Mouse (Mus musculus) urinary bladder, postnatal 10 days (tissue): ENCODE data around the gene Ccdc9.
A peak's percentile ranks its signal among the peaks of the same experiment; 100 is the strongest.
"Not testable (repeated sequence)": the region's sequence is repeated elsewhere in the genome, so short reads cannot be mapped to it uniquely, and the experiment has no call there.

Experiments used
- DNase-seq: peaks from one replicate; pipeline ENCODE4 v3.0.0; 2022; ENCODE audit warnings: low spot score

The Ccdc9 gene

DNA sequence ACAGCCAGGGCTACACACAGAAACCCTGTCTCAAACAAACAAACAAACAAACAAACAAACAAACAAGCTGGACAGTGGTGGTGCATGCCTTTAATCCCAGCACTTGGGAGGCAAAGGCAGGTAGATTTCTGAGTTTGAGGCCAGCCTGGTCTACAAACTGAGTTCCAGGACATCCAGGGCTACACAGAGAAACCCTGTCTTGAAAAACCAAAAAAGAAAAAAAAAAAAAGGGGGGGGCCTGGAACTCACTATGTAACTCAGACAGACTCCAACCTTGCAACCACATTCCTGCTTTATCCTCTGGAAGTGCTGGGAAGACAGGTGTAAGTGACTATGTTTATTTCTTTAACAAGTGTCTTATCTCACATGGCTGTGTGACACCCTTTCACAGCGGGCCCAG, 21.5 kb upstream of the Ccdc9 start, which contains the start of gene Bbc3:
TSS of gene Bbc3 (plus strand) at position 301 of the 400 bp plus-strand sequence.
- not testable (repeated sequence) for DNase-seq

- not testable (repeated sequence) for DNase-seq
Measured at GRCm38 (mm10) chr7:16307141-16307540, 20.5 kb upstream of the Ccdc9 start.

DNA sequence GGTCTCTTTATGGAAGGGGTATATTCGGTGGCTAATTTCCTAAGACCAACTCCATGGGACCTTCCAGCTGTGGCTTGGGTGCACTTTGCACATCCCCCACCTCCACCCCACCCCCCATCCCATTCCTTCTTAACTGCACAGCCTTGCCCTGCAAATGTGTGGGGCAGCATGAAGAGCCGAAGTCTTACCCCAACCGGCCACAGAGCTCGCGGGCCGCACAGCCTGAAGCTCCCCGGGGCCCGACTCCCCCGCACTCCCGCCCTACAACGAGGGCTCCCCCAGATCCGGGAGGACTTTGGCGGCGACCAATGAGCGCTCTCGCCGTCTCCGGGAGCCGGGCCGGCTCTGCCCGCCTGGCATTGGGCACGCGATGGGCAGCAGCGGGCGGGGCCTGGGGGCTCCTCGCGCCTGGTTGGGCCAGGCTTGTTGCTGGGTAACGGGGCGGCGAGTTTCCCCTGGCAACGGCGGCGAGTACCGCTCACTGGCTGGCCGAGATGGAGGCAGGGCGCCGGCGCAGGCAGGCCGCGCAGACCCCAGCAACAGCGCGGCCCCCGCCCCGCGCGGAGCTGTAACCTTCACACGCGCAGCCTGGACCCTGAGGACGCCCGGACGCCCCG, 12.9 kb upstream of the Ccdc9 start:
- no peak for DNase-seq

DNA sequence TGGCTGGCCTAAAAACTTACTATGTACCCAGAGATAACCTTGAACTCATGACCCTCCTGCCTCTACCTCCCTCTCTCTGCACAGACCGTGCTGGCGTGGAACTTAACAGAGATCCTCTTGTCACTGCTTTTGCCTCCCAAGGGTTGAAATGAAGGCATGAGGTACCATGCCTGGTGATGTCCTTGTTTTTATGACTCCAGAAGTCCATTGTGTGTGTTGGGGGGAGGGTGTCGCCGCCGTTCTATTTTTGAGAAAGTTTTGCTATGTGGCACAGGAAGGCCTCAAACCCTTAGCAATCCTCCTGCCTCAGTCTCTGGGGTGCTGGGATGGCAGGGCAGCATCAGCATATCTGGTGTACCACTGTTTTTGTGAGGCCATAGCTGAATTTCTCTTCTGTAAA, 12.3 kb upstream of the Ccdc9 start:
- no peak for DNase-seq

DNA sequence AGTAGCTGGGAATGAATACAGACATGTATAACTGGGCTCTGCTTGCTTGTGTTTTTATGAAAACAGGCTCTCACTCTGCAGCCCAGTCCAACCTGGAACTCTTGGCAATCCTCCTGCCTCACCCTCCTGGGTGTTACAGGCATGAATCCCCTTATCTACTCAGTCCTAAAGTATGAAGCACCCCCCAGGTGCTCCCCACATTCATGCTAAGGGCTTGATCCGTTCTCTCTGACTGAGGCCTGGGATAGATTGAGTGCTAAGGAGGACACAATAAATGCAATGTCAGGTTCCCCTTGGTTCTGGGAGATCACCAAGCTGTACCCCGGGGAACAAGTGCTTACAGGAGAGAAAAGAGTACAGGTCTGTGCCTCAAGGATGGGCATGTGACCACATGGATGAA, 11.0 kb upstream of the Ccdc9 start:
- no peak for DNase-seq

GRCm38 (mm10) chr7:16296766-16297390, 10.3 kb upstream of the Ccdc9 start:
- DNase-seq: no peak

- no peak for DNase-seq
Measured at GRCm38 (mm10) chr7:16296146-16296545, 9.6 kb upstream of the Ccdc9 start.

DNA sequence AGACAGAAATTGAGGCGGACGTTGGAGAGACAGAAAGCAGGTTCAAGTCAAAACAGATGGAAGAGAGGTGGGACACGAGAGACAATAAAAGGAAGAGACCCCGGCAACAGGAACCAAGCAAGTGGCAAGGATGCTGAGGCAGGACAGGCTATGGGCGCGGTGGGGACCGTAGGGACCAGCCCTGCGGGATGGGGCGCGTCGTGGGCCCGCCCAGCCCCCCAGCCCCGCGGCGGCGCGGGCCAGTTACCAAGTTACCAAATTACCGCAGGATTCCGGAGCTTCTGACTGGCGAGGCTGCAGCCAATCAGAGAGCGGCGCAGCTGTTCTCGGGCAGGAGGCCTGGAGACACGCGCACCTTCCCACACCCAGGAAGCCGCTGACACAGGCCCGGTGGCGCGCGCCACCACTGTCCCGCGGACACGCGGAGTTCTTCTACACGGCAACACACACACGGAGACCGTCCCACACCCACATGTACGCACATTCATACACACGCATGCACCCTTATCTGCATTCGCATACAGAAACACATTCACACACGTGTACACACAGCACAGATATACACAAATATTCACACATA, 8.8 kb upstream of the Ccdc9 start:
- DNase-seq: no peak

- DNase-seq: peak; percentile 88
Measured at GRCm38 (mm10) chr7:16294837-16295236, 8.2 kb upstream of the Ccdc9 start.

DNA sequence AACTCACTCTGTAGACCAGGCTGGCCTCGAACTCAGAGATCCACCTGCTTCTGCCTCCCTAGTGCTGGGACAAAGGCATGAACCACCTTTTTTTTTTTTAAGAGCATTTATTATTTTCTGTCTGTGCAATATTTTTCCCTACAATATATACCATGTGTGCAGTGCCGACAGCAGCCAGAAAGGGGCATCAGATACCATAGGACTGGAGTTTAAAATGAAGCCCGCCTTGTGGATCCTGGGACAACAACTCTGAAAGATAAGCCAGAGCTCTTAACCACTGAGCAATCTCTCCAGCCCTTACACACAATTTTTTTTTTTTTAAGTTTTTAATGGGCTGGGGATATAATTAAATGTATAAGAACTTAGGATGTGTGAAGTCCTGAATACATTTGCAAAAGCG, 7.8 kb upstream of the Ccdc9 start:
- DNase-seq: no peak

GRCm38 (mm10) chr7:16287791-16288190, 1.2 kb upstream of the Ccdc9 start:
- DNase-seq: no peak

- no peak for DNase-seq
Measured at GRCm38 (mm10) chr7:16287016-16287415, 421 bp upstream of the Ccdc9 start.

- DNase-seq: no peak
Measured at GRCm38 (mm10) chr7:16285450-16286025, 1.1 kb downstream of the Ccdc9 start.

- DNase-seq: no peak
Measured at GRCm38 (mm10) chr7:16284904-16285303, 1.7 kb downstream of the Ccdc9 start.

DNA sequence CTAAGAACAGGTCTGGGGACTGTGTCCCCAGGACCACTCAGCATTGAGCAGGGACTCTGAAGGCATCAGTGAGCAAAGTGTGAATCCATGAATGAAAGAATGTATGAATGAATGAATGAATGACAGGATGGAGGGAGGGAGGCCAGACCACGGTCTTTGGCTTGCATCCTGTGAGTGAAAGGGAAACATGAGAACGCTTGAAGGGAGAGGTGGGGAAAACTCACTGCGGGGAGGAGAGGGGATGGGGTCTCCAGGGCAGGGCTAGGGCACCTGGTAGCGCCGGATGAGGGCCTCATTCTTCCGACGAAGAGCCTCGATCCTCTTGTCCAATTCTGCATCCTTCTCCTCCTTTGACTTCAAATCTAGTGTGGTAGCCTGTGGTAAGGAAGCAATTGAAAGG, 2.6 kb downstream of the Ccdc9 start:
- no peak for DNase-seq

DNA sequence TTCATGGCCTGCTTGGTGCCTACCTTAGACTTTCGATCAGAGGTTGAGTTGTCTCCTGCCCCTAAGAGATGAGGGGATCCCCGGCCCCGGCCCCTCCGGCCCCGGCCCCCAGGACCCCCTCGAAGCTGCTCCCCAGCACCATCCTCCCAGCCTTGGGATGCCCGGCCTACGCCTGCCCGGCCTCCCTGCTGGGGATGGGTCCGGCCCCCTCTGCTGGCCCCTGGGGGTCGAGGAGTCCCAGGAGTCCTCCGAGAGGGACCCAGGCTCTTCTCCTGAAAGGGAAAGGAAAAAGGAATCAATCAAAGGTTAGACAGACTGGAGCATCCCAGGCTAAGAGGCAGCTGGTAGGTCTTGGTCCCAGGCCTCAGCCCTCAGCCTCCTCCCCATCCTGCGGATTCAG, 4.3 kb downstream of the Ccdc9 start:
- no peak for DNase-seq

GRCm38 (mm10) chr7:16280721-16281120, 5.9 kb downstream of the Ccdc9 start:
- no peak for DNase-seq

DNA sequence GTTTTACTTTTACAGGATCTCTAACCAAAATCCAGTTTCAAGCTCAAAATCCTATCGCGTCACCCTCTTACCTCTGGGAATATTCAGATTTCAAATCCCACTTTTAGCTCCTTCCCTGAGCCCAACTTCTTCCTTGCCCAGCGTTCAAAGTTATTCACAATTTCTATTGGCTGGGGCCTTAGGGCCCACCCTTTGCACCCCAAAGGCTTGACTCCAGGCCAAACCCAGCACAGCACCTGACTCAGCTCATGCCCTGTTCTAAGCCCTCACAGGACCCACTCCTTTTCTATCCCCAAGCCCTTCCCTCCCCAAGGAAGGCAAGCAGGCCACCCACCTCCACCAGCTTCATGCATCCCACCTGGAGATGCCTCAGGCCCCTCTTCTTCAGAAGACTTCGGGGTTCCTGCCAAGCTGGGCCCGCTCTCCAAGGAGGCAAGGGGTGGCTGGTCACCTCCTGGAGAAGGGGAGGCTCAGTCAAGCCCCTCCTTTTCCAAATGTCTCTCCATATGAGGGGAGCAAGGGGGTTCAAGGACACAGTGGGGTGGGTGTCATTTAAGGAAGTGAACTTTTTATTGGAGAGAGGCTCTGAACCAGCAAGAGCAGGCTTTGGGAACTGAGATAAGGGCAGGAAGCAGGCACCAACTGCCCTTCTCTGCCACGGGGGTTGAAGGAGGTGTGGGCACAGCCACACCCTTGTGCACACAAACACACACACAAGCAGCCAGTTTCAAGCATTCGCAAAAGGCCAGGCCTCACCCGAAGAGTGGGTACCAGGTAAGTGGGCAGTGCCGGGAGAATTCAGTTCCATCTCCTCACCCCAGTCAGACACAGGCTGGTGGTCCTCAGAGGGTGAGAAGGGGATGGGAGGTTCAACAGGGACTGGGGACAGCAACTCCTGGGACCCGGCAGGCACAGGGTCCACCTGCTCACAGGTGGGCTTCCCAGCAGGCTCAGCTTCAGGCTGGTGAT, 11.4 kb downstream of the Ccdc9 start:
- DNase-seq: no peak

DNA sequence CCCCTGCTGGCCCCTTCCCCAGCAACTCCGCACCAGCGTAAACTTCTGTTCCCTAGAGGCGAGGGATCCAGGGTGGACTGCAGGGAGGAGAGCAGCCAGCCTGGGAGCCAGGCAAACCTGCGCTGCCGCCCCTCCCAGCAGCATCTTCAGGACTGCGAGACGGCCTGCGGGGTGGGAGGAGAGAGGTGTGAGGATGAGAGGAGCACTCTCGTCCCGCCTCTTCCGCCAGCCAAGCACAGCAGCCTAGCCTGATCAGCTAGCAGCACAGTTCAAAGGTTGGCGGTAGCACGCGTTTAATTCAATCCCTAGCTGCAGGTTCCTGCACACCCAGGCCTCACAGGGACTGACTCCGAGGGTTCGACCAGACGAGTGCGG, 12.8 kb downstream of the Ccdc9 start:
- DNase-seq: no peak

DNA sequence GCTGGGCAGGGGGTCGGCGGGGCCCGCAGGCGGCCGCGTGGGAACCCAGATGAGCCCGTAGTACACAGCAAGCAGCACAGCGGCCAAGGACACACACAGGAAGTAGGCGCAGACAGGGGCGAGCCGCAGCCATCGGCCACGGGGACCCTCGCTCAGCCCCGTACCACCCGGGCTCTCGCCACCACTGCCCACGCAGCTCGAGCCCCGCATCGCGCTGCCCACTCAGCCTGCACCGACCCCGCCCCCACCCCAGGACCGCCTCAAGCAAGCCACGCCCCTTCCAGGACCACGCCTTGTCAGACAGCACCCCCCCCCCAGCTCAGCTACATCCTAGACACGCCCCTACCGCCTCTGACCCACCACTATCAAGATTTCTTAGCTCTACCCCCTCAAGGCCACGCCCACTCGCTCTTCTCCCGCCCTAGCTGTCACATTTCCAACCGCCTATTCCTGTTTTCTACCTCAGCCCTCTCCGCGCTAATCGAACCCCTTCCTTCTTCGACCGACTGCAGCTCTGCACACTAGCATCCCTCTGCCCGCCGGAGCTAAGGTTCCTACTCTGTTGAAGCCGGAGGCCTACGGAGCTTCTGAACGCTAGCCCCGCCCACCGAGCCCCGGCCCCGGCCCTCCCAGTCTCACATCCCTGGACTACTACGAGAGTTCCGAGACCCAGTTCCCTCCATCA, 13.4 kb downstream of the Ccdc9 start, which contains the start of gene Inafm1:
TSS of gene Inafm1 (minus strand) at position 537 of the 685 bp plus-strand sequence.
- DNase-seq: peak; percentile 46

- DNase-seq: peak; percentile 39
Measured at GRCm38 (mm10) chr7:16272681-16273080, 13.9 kb downstream of the Ccdc9 start.
